Mouse (Mus musculus): ENCODE measurements around the gene Dnah6.

Gene Dnah6

DNA sequence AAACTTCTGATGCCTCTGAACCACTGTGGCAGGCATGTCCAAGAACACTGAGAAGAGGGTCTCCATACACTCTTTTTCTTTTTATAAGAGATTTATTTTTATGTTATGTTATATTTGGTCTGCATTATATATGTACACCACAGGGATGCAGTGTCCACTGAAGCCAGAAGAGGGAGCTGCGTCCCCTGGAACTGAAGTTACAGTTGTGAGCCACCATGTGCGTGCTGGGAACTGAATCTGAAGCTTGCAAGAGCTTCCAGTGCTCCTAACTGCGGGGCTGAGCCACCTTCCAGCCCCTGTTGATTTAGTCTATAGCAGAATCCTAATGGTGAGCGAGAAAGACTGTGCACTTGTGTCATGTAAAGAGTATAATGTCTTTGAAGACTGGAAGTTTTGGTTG, 78.7 kb downstream of the Dnah6 start:
- DNase-seq (ENCODE audit: low read depth, low spot score), result no peak
- Histone ChIP-seq H3K36me3 (ENCODE audit: control insufficient read depth, insufficient read depth, low read length, poor library complexity, severe bottlenecking) (no peaks in the 10 kb centered on the region), H3K27me3 (ENCODE audit: control insufficient read depth, insufficient read depth, low read length, poor library complexity, severe bottlenecking) (no peaks in the 10 kb centered on the region)

DNA sequence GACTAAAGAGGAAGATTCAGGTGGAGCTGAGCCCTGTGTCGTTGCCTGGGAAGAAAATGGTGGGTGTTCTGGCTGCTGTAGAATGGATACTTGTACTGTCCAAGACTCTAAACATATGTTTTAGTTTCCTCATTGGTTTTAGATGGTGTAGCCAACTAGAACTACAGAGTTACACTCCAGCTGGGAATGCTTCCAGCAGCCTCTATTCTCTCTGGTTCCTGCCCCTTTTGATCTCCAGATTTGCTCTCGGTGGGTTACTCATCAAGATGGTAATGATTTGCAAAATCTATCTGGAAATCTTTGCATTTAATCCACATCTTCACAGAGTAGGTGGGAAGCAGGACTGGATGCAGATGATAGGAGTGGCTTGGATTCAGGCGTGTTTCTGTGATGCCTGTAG, 80.6 kb downstream of the Dnah6 start:
- no peak for DNase-seq (ENCODE audit: low read depth, low spot score)
- H3K27me3 ChIP-seq (ENCODE audit: control insufficient read depth, insufficient read depth, low read length, poor library complexity, severe bottlenecking), result no peaks in the 10 kb centered on the region
- no peaks in the 10 kb centered on the region for H3K36me3 ChIP-seq (ENCODE audit: control insufficient read depth, insufficient read depth, low read length, poor library complexity, severe bottlenecking)

DNA sequence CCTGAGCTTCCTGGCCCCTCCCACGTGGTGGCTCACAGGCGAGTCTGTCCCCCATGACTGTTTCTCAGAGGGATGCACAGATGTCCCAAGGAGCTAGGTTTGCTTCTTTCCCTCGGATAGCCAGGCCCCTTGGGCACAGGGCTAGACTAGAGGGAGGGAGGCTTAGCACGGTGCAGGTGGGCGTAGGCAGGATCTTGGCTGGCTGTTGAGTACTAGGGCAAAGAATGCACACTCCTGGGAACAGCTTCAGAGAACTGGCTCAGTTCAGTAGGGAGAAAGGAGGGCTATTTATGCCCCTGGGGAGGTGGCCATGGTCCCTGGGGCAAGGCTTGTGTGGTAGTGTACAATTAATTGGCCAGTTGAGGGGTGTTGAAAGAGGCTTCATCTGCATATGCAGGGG, 88.7 kb downstream of the Dnah6 start:
- DNase-seq (ENCODE audit: low read depth, low spot score), result no peak
- Histone ChIP-seq H3K27me3 (ENCODE audit: control insufficient read depth, insufficient read depth, low read length, poor library complexity, severe bottlenecking) (no peaks in the 10 kb centered on the region), H3K36me3 (ENCODE audit: control insufficient read depth, insufficient read depth, low read length, poor library complexity, severe bottlenecking) (no peaks in the 10 kb centered on the region)

DNA sequence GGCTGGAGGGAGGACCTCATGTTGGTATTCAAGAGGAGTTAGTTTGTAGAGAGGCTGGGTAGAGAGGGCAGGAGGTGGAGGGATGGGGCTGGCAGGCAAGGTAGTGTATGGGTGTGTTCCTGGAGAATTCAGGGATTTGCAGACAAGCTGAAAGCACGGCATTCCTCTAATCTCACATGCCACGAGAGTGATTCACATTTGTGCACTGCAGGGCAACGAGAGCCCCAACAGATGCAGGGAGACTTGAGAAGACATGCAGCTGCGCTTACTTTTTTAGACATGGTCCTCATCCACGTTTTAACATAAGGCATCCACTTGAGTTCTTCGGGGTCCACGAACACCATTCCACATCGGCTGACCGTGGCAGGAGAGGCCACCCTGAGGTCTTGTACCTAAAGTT, 93.9 kb downstream of the Dnah6 start:
- DNase-seq (ENCODE audit: low read depth, low spot score), result no peak
- Histone ChIP-seq H3K27me3 (ENCODE audit: control insufficient read depth, insufficient read depth, low read length, poor library complexity, severe bottlenecking) (no peaks in the 10 kb centered on the region), H3K36me3 (ENCODE audit: control insufficient read depth, insufficient read depth, low read length, poor library complexity, severe bottlenecking) (no peaks in the 10 kb centered on the region)

DNA sequence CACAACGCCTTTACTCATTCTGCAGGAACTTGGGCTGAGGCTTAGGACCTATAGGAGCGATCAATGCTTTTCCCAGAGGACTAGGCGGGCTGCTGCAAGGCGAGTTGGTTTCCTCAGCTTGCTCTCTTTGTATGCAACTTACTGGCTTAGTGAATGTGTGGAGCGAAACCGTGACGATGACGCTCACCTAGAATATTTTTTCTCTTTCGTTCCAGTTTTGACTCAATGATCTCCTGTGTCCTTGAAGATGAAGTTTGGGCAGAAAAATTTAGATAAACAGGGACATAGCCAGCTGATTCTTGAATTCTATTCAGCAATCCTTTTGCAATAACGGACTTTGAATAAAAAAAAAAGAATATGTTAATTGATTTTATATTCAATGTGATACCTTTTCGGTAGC, 101.1 kb downstream of the Dnah6 start:
- DNase-seq (ENCODE audit: low read depth, low spot score), result no peak
- H3K27me3 ChIP-seq (ENCODE audit: control insufficient read depth, insufficient read depth, low read length, poor library complexity, severe bottlenecking), result no peaks in the 10 kb centered on the region
- no peaks in the 10 kb centered on the region for H3K36me3 ChIP-seq (ENCODE audit: control insufficient read depth, insufficient read depth, low read length, poor library complexity, severe bottlenecking)

DNA sequence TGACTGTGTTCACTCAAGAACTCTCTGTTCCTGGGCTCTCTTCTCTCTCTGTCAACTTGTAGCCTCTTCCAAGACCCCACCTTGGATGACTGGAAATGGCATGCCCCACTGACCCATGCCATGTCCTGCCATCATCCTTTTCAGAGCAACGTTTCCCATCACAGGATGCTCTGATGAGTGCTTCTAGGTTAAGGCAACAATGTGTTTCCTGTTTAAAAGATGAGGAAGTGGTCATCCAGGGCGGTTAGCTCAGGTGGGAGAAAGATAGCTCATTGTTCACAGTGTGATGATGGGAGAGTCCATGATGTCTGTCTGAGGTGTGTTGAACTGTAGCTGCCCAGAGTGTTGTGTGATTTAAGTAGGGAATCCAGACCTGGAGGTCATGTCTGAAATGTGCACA, 107.6 kb downstream of the Dnah6 start:
- Histone ChIP-seq H3K36me3 (ENCODE audit: control insufficient read depth, insufficient read depth, low read length, poor library complexity, severe bottlenecking) (no peaks in the 10 kb centered on the region), H3K27me3 (ENCODE audit: control insufficient read depth, insufficient read depth, low read length, poor library complexity, severe bottlenecking) (no peaks in the 10 kb centered on the region)
- DNase-seq (ENCODE audit: low read depth, low spot score), result peak; percentile 2

DNA sequence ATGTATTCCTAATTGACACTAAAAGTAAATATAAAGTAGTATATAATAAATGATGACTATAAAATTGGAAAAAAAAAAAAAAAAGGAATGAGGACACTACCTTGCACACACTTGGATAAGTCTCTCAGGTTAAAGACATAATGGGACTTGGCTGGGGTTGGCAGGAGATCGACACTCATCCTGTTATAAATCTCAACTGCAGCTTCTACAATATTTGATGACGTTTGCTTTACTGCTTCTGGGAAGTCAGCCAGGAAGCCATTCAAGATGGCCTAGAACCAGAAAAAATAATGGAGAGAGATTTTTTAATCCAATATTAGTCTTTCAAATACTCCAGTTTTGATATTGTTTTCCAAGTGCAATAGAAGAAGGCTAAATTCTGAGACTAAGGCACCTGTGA, 108.1 kb downstream of the Dnah6 start:
- DNase-seq (ENCODE audit: low read depth, low spot score), result no peak
- H3K27me3 ChIP-seq (ENCODE audit: control insufficient read depth, insufficient read depth, low read length, poor library complexity, severe bottlenecking), result no peaks in the 10 kb centered on the region
- no peaks in the 10 kb centered on the region for H3K36me3 ChIP-seq (ENCODE audit: control insufficient read depth, insufficient read depth, low read length, poor library complexity, severe bottlenecking)

DNA sequence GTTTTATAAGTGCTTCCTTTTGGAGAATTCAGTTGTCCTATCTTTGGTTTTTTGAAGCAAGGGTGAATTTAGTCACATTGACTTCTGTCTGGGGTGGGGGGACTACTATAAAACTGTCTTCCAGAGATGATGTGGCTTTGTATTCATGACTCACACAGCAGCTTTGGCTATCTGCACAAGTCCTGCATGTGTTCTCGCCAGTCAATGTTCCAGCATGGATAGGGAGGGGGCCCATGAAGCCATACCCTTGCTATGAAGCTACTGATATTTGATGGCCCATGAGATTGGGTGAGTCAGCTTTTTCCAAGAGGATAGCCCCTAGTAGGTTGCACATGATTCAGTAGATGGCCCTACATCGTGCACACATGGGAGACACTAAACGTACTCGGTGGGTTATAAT, 128.3 kb downstream of the Dnah6 start:
- no peak for DNase-seq (ENCODE audit: low read depth, low spot score)
- Histone ChIP-seq H3K27me3 (ENCODE audit: control insufficient read depth, insufficient read depth, low read length, poor library complexity, severe bottlenecking) (no peaks in the 10 kb centered on the region), H3K36me3 (ENCODE audit: control insufficient read depth, insufficient read depth, low read length, poor library complexity, severe bottlenecking) (no peaks in the 10 kb centered on the region)

DNA sequence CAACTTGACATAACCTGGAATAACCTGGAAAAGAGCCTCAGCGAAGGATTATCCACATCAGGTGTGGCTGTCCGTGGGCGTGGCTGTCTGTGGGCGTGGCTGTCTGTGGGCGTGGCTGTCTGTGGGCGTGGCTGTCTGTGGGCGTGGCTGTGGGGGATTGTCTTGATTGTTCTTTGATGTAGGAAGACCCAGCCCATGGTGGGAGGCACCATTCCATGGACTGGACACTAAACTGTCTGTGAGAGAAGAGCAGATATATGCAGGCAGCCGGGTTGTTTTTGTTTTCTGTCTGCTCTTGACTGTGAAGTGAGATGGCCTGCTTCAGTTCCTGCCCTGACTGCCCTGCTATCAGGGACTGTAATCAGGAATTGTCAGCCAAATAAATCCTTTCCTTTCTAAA, 130.6 kb downstream of the Dnah6 start:
- Histone ChIP-seq H3K27me3 (ENCODE audit: control insufficient read depth, insufficient read depth, low read length, poor library complexity, severe bottlenecking) (no peaks in the 10 kb centered on the region), H3K36me3 (ENCODE audit: control insufficient read depth, insufficient read depth, low read length, poor library complexity, severe bottlenecking) (no peaks in the 10 kb centered on the region)
- no peak for DNase-seq (ENCODE audit: low read depth, low spot score)

DNA sequence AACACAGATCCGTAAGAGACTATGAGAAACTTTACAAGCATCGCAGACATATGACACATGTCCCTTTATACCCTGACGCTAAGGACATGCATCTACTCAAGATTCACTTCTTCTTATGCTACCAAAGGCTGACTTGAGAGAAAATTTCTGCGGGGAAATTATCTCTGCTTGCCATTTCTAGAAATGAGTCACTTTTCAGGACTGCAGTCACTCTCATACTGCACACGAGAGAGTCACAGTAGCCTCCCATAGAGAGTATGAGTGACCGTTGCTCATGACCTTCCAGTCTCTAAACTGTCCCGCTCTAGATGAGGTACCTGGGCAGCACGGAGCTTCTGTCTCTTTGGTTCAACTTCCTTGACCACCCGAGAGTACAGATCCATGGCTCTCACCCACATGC, 138.9 kb downstream of the Dnah6 start:
- Histone ChIP-seq H3K36me3 (ENCODE audit: control insufficient read depth, insufficient read depth, low read length, poor library complexity, severe bottlenecking) (no peaks in the 10 kb centered on the region), H3K27me3 (ENCODE audit: control insufficient read depth, insufficient read depth, low read length, poor library complexity, severe bottlenecking) (no peaks in the 10 kb centered on the region)
- DNase-seq (ENCODE audit: low read depth, low spot score), result no peak

DNA sequence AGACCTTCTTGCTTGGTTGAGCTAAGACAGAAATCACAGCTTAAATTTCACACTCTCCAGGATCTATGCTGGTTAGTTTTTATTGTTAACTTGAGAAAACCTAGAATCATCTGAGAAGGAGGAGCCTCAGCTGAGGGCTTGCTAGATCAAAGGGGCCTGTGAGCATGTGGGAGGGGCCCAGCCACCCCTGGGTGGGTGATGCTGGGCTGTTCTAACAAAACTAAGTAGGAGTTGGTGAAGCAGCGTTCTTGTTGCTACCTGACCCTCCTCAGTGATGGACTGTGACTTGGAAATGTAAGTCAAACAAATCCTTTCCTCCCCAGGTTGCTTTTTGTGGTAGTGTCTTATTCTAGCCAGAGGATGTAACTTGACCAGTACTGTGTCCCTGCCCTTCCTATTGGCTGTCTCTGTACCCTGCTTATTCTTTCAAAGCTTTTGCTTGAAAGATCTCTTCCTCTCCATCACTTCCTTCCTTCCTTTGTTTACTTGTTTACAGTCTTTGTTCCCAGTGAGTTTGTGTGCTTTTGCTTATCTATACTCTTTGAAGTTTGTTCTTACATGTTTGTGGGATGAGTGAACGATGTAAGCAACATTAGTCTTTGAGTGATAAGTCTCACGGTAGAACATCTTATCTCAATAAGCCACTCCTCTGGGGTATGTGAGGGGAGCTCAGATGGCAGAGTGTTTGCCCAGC, 149.2 kb downstream of the Dnah6 start:
- DNase-seq (ENCODE audit: low read depth, low spot score), result no peak
- H3K36me3 ChIP-seq (ENCODE audit: control insufficient read depth, insufficient read depth, low read length, poor library complexity, severe bottlenecking), result no peaks in the 10 kb centered on the region

DNA sequence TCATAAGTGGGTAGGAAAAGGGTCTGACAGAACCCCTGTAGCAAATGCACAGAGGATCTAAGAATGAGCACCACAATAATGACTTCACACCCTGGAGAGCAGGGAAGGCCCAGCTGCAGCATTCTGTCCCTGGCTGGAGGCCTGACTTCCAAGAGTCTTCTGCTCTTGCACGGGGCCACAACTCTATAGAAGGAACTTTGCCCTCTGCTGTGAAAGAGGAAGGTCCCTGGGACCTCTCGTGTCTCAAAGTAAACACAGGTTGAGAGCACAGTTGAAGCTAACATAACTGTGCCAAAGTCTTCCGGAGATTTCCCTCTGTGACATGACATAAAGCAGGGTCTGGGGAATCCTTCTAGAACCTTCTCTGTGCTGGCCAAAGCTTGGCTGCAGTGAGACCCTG, 150.2 kb downstream of the Dnah6 start:
- Histone ChIP-seq H3K36me3 (ENCODE audit: control insufficient read depth, insufficient read depth, low read length, poor library complexity, severe bottlenecking) (no peaks in the 10 kb centered on the region), H3K27me3 (ENCODE audit: control insufficient read depth, insufficient read depth, low read length, poor library complexity, severe bottlenecking) (no peaks in the 10 kb centered on the region)
- no peak for DNase-seq (ENCODE audit: low read depth, low spot score)

More for the DNA sequence above, 149.2 kb downstream of the Dnah6 start:
- no peaks in the 10 kb centered on the region for H3K27me3 ChIP-seq (ENCODE audit: control insufficient read depth, insufficient read depth, low read length, poor library complexity, severe bottlenecking)

DNA sequence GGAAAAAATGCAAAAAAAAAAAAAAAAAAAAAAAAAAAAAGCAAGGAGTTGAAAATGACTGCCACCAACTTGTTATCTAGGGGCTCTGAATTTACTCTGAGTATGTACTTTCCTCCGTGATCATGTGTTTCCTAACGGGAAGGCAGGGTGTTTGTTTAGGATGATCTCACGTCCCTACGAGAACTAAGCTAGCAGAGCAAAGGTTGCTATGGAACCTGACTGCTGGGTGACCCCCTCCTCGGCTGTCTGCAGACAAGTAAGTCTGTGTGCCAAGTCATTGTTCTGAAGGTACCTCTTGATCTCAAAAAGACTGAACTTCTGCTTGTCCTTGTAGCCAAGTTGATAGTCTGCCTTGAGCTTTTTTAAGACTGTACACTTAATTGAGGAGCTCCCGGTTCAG, 150.8 kb downstream of the Dnah6 start:
- H3K27me3 ChIP-seq (ENCODE audit: control insufficient read depth, insufficient read depth, low read length, poor library complexity, severe bottlenecking), result no peaks in the 10 kb centered on the region
- no peak for DNase-seq (ENCODE audit: low read depth, low spot score)
- no peaks in the 10 kb centered on the region for H3K36me3 ChIP-seq (ENCODE audit: control insufficient read depth, insufficient read depth, low read length, poor library complexity, severe bottlenecking)

DNA sequence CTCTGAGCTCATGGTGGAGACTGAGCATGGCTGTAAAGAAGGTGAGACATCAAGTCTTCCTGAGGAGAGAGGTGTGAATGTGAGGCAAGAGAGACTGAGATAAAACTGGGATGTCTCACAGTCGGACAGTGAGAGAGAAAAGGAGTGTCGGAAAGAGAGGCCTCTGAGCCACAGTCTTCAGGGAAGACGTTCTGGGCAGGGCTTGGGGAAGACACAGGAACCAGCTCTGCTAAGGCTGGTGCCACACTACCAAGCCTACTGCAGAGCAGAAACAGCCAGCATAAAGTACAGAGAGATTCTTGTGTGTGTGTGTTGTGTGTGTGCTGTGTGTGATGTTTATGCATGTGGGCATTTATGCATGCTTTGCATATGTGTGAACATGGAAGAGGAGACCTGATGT, 156.9 kb downstream of the Dnah6 start:
- H3K36me3 ChIP-seq (ENCODE audit: control insufficient read depth, insufficient read depth, low read length, poor library complexity, severe bottlenecking), result no peaks in the 10 kb centered on the region
- H3K27me3 ChIP-seq (ENCODE audit: control insufficient read depth, insufficient read depth, low read length, poor library complexity, severe bottlenecking), result no peaks in the 10 kb centered on the region; the same call in 1 of the 2 replicates
- DNase-seq (ENCODE audit: low read depth, low spot score), result no peak

DNA sequence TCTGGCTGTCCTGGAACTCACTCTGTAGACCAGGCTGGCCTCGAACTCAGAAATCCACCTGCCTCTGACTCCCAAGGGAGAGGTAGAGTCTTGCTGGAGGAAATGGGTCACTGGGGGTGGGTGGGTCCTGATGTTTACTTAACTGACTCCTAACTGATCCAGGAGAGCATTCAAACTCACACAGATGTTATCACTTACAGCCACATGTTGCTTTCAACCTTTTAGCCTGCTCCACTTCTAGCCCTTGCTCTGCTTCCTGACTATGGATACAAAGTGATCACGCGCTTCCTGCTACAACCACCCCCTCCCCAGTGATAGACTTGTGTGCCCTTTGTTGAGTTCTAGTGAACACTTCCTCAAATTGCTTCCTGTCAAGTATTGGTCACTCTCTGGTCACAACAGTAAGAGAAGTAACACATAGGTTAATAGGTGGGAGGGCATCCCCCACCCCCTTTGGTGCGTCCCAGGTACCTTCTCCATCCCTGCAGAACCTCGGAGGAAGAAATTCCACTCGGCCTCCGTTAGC, 161.8 kb downstream of the Dnah6 start:
- no peaks in the 10 kb centered on the region for H3K36me3 ChIP-seq (ENCODE audit: control insufficient read depth, insufficient read depth, low read length, poor library complexity, severe bottlenecking)
- H3K27me3 ChIP-seq (ENCODE audit: control insufficient read depth, insufficient read depth, low read length, poor library complexity, severe bottlenecking), result no peaks in the 10 kb centered on the region; the same call in 1 of the 2 replicates
- no peak for DNase-seq (ENCODE audit: low read depth, low spot score)

DNA sequence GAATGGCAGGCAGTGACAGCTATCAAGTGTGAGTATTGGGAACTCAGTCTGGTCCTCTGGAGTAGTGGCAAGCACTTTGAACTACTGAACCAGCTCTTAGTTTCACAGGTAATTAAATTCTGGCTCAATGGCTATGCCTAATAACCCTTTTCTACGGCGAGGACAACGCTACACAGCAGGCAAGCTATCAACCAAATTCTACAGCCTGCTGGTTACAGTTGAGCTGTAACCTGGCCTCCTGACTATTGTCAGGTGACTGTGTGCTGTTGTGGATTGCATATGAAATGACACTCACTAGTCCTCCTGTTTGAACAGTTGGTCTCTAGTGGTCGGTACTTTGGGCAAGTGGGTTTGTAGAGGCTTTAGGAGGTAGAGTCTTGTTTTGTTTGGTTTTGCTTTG, 162.3 kb downstream of the Dnah6 start:
- Histone ChIP-seq H3K36me3 (ENCODE audit: control insufficient read depth, insufficient read depth, low read length, poor library complexity, severe bottlenecking) (no peaks in the 10 kb centered on the region), H3K27me3 (ENCODE audit: control insufficient read depth, insufficient read depth, low read length, poor library complexity, severe bottlenecking) (no peaks in the 10 kb centered on the region; the same call in 1 of the 2 replicates)
- no peak for DNase-seq (ENCODE audit: low read depth, low spot score)

Measured in splenic B cell, adult 2 months (primary cell).